In the genomic region with DNA sequence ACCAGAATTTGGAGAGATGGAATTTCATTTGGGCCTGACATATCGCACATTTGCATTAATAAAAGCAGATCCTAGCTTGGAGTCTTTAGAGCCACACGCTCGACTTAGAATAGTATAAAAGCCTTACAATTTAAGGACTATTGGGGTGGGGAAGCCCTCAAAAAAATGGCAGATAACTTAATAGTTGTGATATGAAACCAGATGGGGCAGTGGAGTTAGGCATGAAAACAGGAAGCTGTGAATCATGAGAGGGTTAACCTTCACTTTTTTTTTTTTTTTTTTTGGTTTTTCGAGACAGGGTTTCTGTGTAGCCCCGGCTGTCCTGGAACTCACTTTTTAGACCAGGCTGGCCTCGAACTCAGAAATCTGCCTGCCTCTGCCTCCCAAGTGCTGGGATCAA, we compare ENCODE assay signal across 30 mouse cellular contexts. TPM values are rescaled to one million over a fixed set of nuclear protein-coding genes. Genes with fewer than 3 reads are reported as not detected.
DNase-seq lines count a peak whose midpoint lies in the region; ATAC-seq and TF ChIP-seq lines count a peak whose summit lies in the region.
"Had no signal": no experiment of that assay in that cellular context is flagged by ENCODE, and none has a peak within 500 bp of the region (broad histone marks: within the 10 kb centered on the region; RNA-seq: fewer than 3 reads in every experiment).

No protein-coding gene starts in this region.

- no peak for TF ChIP-seq CTCF in liver, postnatal 0 days (IDR thresholded peaks at IDR 0.05; ENCODE audit: low read depth)
- no peak for TF ChIP-seq CTCF in testis, adult 2 months (IDR thresholded peaks at IDR 0.05; ENCODE audit: control insufficient read depth, insufficient read depth, insufficient replicate concordance, low read depth, low read length)
- TF ChIP-seq CTCF in thymus, adult 2 months (IDR thresholded peaks at IDR 0.05; ENCODE audit: borderline replicate concordance, control insufficient read depth, extremely low read depth, insufficient read depth, low read length, poor library complexity): no peak

- H3K27ac ChIP-seq in liver, embryonic 12.5 days: 0 out of 2 replicates have a peak overlapping the region, but pooled peaks have one; percentile 93
- no peak overlapping the region for H3K27ac ChIP-seq in liver, postnatal 0 days (ENCODE audit: low read depth)
- H3K27ac ChIP-seq in testis, adult 2 months (ENCODE audit: control insufficient read depth, insufficient read depth, low read depth, low read length): no peak overlapping the region
- H3K27ac ChIP-seq in thymus, adult 2 months (ENCODE audit: control insufficient read depth, insufficient read depth, low read length): no peak overlapping the region
- H3K27ac ChIP-seq: forebrain, embryonic 10.5 days; forebrain, embryonic 13.5 days; heart, adult 2 months; heart, embryonic 10.5 days; heart, embryonic 13.5 days; hindbrain, embryonic 14.5 days; hindbrain, postnatal 0 days had no signal

- no peak overlapping the region for H3K9ac ChIP-seq in liver, embryonic 12.5 days
- H3K9ac ChIP-seq in liver, postnatal 0 days (replicated peaks): no peak overlapping the region
- H3K9ac ChIP-seq: forebrain, embryonic 13.5 days; heart, embryonic 13.5 days; hindbrain, embryonic 14.5 days had no signal

- no peak overlapping the region for H3K4me2 ChIP-seq in liver, embryonic 12.5 days
- no peak overlapping the region for H3K4me2 ChIP-seq in liver, postnatal 0 days (ENCODE audit: low read depth, low read length)
- H3K4me2 ChIP-seq: forebrain, embryonic 13.5 days; heart, embryonic 13.5 days; hindbrain, embryonic 14.5 days had no signal

- H3K4me1 ChIP-seq in liver, embryonic 12.5 days: peaks cover 39% of the 10 kb centered on the region
- H3K4me1 ChIP-seq in liver, postnatal 0 days (ENCODE audit: insufficient read depth): peaks cover 11% of the 10 kb centered on the region
- H3K4me1 ChIP-seq in testis, adult 2 months (ENCODE audit: control insufficient read depth, insufficient read depth, low read length): peaks cover 9% of the 10 kb centered on the region
- H3K4me1 ChIP-seq in thymus, adult 2 months (replicated peaks; ENCODE audit: control insufficient read depth, insufficient read depth, low read length): peaks cover 3% of the 10 kb centered on the region; the same call in 1 of the 2 replicates

- no peaks in the 10 kb centered on the region for H3K36me3 ChIP-seq in liver, embryonic 12.5 days
- no peaks in the 10 kb centered on the region for H3K36me3 ChIP-seq in liver, postnatal 0 days (replicated peaks; ENCODE audit: insufficient read depth, low read length)
- peaks cover 2% of the 10 kb centered on the region for H3K36me3 ChIP-seq in testis, adult 2 months (ENCODE audit: control insufficient read depth, insufficient read depth, low read length)
- no peaks in the 10 kb centered on the region for H3K36me3 ChIP-seq in thymus, adult 2 months (ENCODE audit: control insufficient read depth, insufficient read depth, low read length)
- H3K36me3 ChIP-seq: forebrain, embryonic 10.5 days; heart, embryonic 10.5 days; heart, embryonic 13.5 days had no signal

- no peak for ATAC-seq in liver, embryonic 12.5 days
- no peak for ATAC-seq in liver, postnatal 0 days
- ATAC-seq: CD4-positive, CD25-positive, alpha-beta regulatory T cell, adult 4 months; forebrain, embryonic 13.5 days; forebrain, embryonic 16.5 days; hindbrain, postnatal 0 days had no signal

- TF ChIP-seq EP300 in liver, postnatal 0 days (IDR thresholded peaks at IDR 0.05; ENCODE audit: low read depth): no peak

- 70% methylated on average over 6 of the region's 6 CpGs for WGBS in liver, embryonic 12.5 days (ENCODE audit: insufficient replicate concordance)
- 74% methylated on average over 6 of the region's 6 CpGs for WGBS in liver, postnatal 0 days (ENCODE audit: insufficient replicate concordance)
- WGBS in thymus, adult 2 months: 72% methylated on average over 6 of the region's 6 CpGs

- DNase-seq in liver, postnatal 0 days: no peak
- no peak for DNase-seq in testis, postnatal 14 days (ENCODE audit: low spot score)
- peak; percentile 44 for DNase-seq in MEL-GATA-1-ER (ENCODE audit: extremely low read depth, low read depth)
- no peak for DNase-seq in thymus, adult 2 months
- DNase-seq in left cerebral cortex, adult 11 months (ENCODE audit: low spot score): no peak
- DNase-seq: adrenal gland, adult 2 months; adrenal gland, postnatal 14 days; cerebellum, adult 11 months; cerebellum, adult 8-10 months; cerebellum, postnatal 36 days; gastrocnemius, postnatal 10 days; gastrocnemius, postnatal 36 days; heart, adult 2 months; heart, postnatal 14 days; heart, postnatal 4 days had no signal

- TF ChIP-seq POLR2A in testis, adult 2 months (IDR thresholded peaks at IDR 0.05; ENCODE audit: control insufficient read depth, low read depth, low read length): no peak
- no peak for TF ChIP-seq POLR2A in thymus, adult 2 months (IDR thresholded peaks at IDR 0.05; ENCODE audit: control insufficient read depth, extremely low read depth, insufficient read depth, low read length, poor library complexity)

- H3K27me3 ChIP-seq in liver, embryonic 12.5 days (replicated peaks): peaks cover 22% of the 10 kb centered on the region
- no peaks in the 10 kb centered on the region for H3K27me3 ChIP-seq in liver, postnatal 0 days (ENCODE audit: insufficient read depth, low read length)
- no peaks in the 10 kb centered on the region for H3K27me3 ChIP-seq in testis, adult 2 months (ENCODE audit: control insufficient read depth, insufficient read depth, low read length)
- no peaks in the 10 kb centered on the region for H3K27me3 ChIP-seq in thymus, adult 2 months (ENCODE audit: control insufficient read depth, insufficient read depth, low read length)
- H3K27me3 ChIP-seq: forebrain, embryonic 13.5 days had no signal

- H3K9me3 ChIP-seq in liver, embryonic 12.5 days (replicated peaks): no peaks in the 10 kb centered on the region
- H3K9me3 ChIP-seq in liver, postnatal 0 days (ENCODE audit: low read length): no peaks in the 10 kb centered on the region
- H3K9me3 ChIP-seq: forebrain, embryonic 10.5 days; forebrain, embryonic 13.5 days; heart, embryonic 10.5 days; heart, embryonic 13.5 days had no signal

- H3K4me3 ChIP-seq in liver, embryonic 12.5 days: no peak overlapping the region
- no peak overlapping the region for H3K4me3 ChIP-seq in liver, postnatal 0 days (ENCODE audit: low read depth, low read length)
- peak overlapping the region; percentile 98 for H3K4me3 ChIP-seq in testis, adult 2 months (ENCODE audit: control insufficient read depth, low read depth, low read length)
- no peak overlapping the region for H3K4me3 ChIP-seq in thymus, adult 2 months (ENCODE audit: control insufficient read depth, insufficient read depth, low read length)
- H3K4me3 ChIP-seq: forebrain, embryonic 10.5 days; forebrain, embryonic 13.5 days; heart, adult 2 months; heart, embryonic 10.5 days had no signal

RNA-seq across cellular contexts. Expression of a gene that starts 1.6 kb away (rescaled TPM):
- 1.8 TPM in 2 replicates for polyA plus RNA-seq in liver, embryonic 12.5 days (2016; fragmentation: Nextera tagmentation; extraction: Ambion mirVana)
- polyA plus RNA-seq in liver, postnatal 0 days (2015; fragmentation: Nextera tagmentation; extraction: Ambion mirVana): 1.1 and 1.5 TPM in 2 replicates
- polyA plus RNA-seq in testis, adult 2 months (2012; rRNA removed): 5.6 and 5.9 TPM in 2 replicates
- polyA plus RNA-seq in thymus, adult 2 months (2012; rRNA removed): 4.5 and 4.7 TPM in 2 replicates

RNA-seq across cellular contexts. Expression of a gene that starts 4.8 kb away (rescaled TPM):
- polyA plus RNA-seq in liver, embryonic 12.5 days (2016; fragmentation: Nextera tagmentation; extraction: Ambion mirVana): not detected in 2 replicates
- not detected in 2 replicates for polyA plus RNA-seq in liver, postnatal 0 days (2015; fragmentation: Nextera tagmentation; extraction: Ambion mirVana)
- polyA plus RNA-seq in testis, adult 2 months (2012; rRNA removed): 105 and 113 TPM in 2 replicates
- polyA plus RNA-seq in thymus, adult 2 months (2012; rRNA removed): 0.03 TPM in 1 of 2 replicates, not detected in the other
- polyA plus RNA-seq: adrenal gland, adult 2 months; C2C12; CD4-positive, CD25-positive, alpha-beta regulatory T cell, adult 4 months; embryonic facial prominence, embryonic 11.5 days; embryonic facial prominence, embryonic 14.5 days; forebrain, embryonic 10.5 days; forebrain, embryonic 13.5 days; forebrain, embryonic 16.5 days; heart, embryonic 10.5 days; heart, embryonic 13.5 days; heart, embryonic 16.5 days; hindbrain, embryonic 11.5 days; hindbrain, embryonic 14.5 days; hindbrain, postnatal 0 days had no signal

RNA-seq across cellular contexts. Expression of a gene that starts 33.6 kb away (rescaled TPM):
- polyA plus RNA-seq in liver, embryonic 12.5 days (2016; fragmentation: Nextera tagmentation; extraction: Ambion mirVana): 0.10 TPM in 1 of 2 replicates, not detected in the other
- 0.08 and 0.28 TPM in 2 replicates for polyA plus RNA-seq in liver, postnatal 0 days (2015; fragmentation: Nextera tagmentation; extraction: Ambion mirVana)
- polyA plus RNA-seq in testis, adult 2 months (2012; rRNA removed): 1.7 and 2.1 TPM in 2 replicates
- 1.2 and 1.3 TPM in 2 replicates for polyA plus RNA-seq in thymus, adult 2 months (2012; rRNA removed)
- polyA plus RNA-seq: C2C12 had no signal

Comparison
In these comparisons a context has a peak if more than half of its experiments do, and no peak if none do; other contexts are left out.
1. RNA of a gene that starts 4.8 kb away (polyA plus RNA-seq): 105 to 113 TPM in testis, adult 2 months; 0.03 TPM in thymus, adult 2 months, not detected in liver, postnatal 0 days and not detected in liver, embryonic 12.5 days; every median in the first group is over 100 times any median in the second.